ENCODE assay signal across 15 mouse cellular contexts in genomic region chr2:117438079-117438478, GRCm38 (mm10).
DNase-seq lines count a peak whose midpoint lies in the region; ATAC-seq and TF ChIP-seq lines count a peak whose summit lies in the region.
"Had no signal": no experiment of that assay in that cellular context is flagged by ENCODE, and none has a peak within 500 bp of the region (broad histone marks: within the 10 kb centered on the region; RNA-seq: fewer than 3 reads in every experiment).

No protein-coding gene starts in this region.

- TF ChIP-seq POLR2A in small intestine, adult 2 months (IDR thresholded peaks at IDR 0.05; ENCODE audit: low read depth, low read length): no peak

- DNase-seq in layer of hippocampus, adult 2 months (ENCODE audit: low spot score in 2 of 2): no peak
- no peak for DNase-seq in layer of hippocampus, adult 8-10 months (ENCODE audit: low spot score in 2 of 2)
- DNase-seq in CD4-positive helper T cell, adult 2 months (ENCODE audit: low read depth, low spot score): peak; percentile 52
- DNase-seq in ES-CJ7 (ENCODE audit: low read depth, low spot score): peak; percentile 41
- no peak for DNase-seq in heart, adult 9 months (ENCODE audit: low spot score in 2 of 2)
- no peak for DNase-seq in cerebellum, adult 9-11 months
- DNase-seq: cerebellum, adult 9-10 months; lung, postnatal 10 days; retina, postnatal 1 day had no signal

- 0 out of 2 replicates have a peak overlapping the region, but pooled peaks have one; percentile 10 for H3K27ac ChIP-seq in layer of hippocampus, adult 2 months
- 0 out of 2 replicates have a peak overlapping the region, but pooled peaks have one; percentile 22 for H3K27ac ChIP-seq in small intestine, adult 2 months (ENCODE audit: insufficient read depth, low read depth, low read length)
- H3K27ac ChIP-seq in neural tube, embryonic 15.5 days (replicated peaks): no peak overlapping the region
- H3K27ac ChIP-seq: hindbrain, embryonic 13.5 days; kidney, embryonic 15.5 days had no signal

- 84% methylated on average over 12 of the region's 12 CpGs for WGBS in small intestine, adult 2 months
- 89% methylated on average over 12 of the region's 12 CpGs for WGBS in neural tube, embryonic 15.5 days

- no peaks in the 10 kb centered on the region for H3K9me3 ChIP-seq in neural tube, embryonic 15.5 days (replicated peaks)
- H3K9me3 ChIP-seq: hindbrain, embryonic 13.5 days; kidney, embryonic 15.5 days had no signal

- no peaks in the 10 kb centered on the region for H3K4me1 ChIP-seq in small intestine, adult 2 months (ENCODE audit: control insufficient read depth, insufficient read depth, insufficient read length, low read length)
- H3K4me1 ChIP-seq in neural tube, embryonic 15.5 days: peaks cover 5% of the 10 kb centered on the region; the same call in 1 of the 2 replicates
- H3K4me1 ChIP-seq: hindbrain, embryonic 13.5 days; kidney, embryonic 15.5 days had no signal

- no peaks in the 10 kb centered on the region for H3K36me3 ChIP-seq in small intestine, adult 2 months (ENCODE audit: control insufficient read depth, insufficient read depth, low read length)
- H3K36me3 ChIP-seq in neural tube, embryonic 15.5 days: no peaks in the 10 kb centered on the region
- H3K36me3 ChIP-seq: hindbrain, embryonic 13.5 days; kidney, embryonic 15.5 days had no signal

- H3K27me3 ChIP-seq in small intestine, adult 2 months (ENCODE audit: control insufficient read depth, insufficient read depth, low read length): no peaks in the 10 kb centered on the region
- H3K27me3 ChIP-seq in neural tube, embryonic 15.5 days (replicated peaks): no peaks in the 10 kb centered on the region
- H3K27me3 ChIP-seq: hindbrain, embryonic 13.5 days; kidney, embryonic 15.5 days had no signal

- peak; percentile 59 for TF ChIP-seq CTCF in layer of hippocampus, adult 2 months (conservative IDR thresholded peaks at IDR 0.05)
- no peak for TF ChIP-seq CTCF in small intestine, adult 2 months (IDR thresholded peaks at IDR 0.05; ENCODE audit: extremely low read depth, insufficient read length, insufficient replicate concordance, low read depth, low read length)

- ATAC-seq in neural tube, embryonic 15.5 days (ENCODE audit: low FRiP score): no peak

- H3K4me3 ChIP-seq in layer of hippocampus, adult 2 months: no peak overlapping the region
- H3K4me3 ChIP-seq in small intestine, adult 2 months (ENCODE audit: low read depth, low read length): no peak overlapping the region
- H3K4me3 ChIP-seq in neural tube, embryonic 15.5 days (replicated peaks): no peak overlapping the region
- H3K4me3 ChIP-seq: hindbrain, embryonic 13.5 days; kidney, embryonic 15.5 days had no signal

- no peak overlapping the region for H3K4me2 ChIP-seq in neural tube, embryonic 15.5 days
- H3K4me2 ChIP-seq: heart, embryonic 11.5 days; hindbrain, embryonic 13.5 days; kidney, embryonic 15.5 days; midbrain, embryonic 11.5 days had no signal

- no peak overlapping the region for H3K9ac ChIP-seq in neural tube, embryonic 15.5 days (replicated peaks)
- H3K9ac ChIP-seq: hindbrain, embryonic 13.5 days; kidney, embryonic 15.5 days had no signal

Comparison
In these comparisons a context has a peak if more than half of its experiments do, and no peak if none do; other contexts are left out.
1. DNase-seq: peak in CD4-positive helper T cell, adult 2 months (single experiment) and ES-CJ7 (single experiment); none in layer of hippocampus, adult 2 months (0 of 2), layer of hippocampus, adult 8-10 months (0 of 2), heart, adult 9 months (0 of 2) and cerebellum, adult 9-11 months (single experiment).